Mouse (Mus musculus): ENCODE results near the gene Fis1.

GRCm38 (mm10) chr5:136973670-136974069 is 20.6 kb downstream of the Fis1 start:
- TF ChIP-seq CTCF (conservative IDR thresholded peaks at IDR 0.05; ENCODE audit: low read length) (no peak), POU5F1 (IDR thresholded peaks at IDR 0.05; ENCODE audit: borderline replicate concordance, low read length) (no peak), NANOG (IDR thresholded peaks at IDR 0.05; ENCODE audit: borderline replicate concordance, low read length) (no peak)
